Mouse (Mus musculus) cerebellum, postnatal 10 days (tissue): ENCODE measurements around the gene Krt87.

Experiments used
- DNase-seq, 2 experiments: peaks; one replicate each; pipeline ENCODE4 v3.0.0; 2021; ENCODE audit warnings: mixed read lengths in 2 of 2

Krt87 gene

GRCm38 (mm10) chr15:101414807-101415565 is 23.6 kb downstream of the Krt87 start:
- DNase-seq, result peak in 1 of 2 experiments; percentile 19

- DNase-seq, result no peak
These were observed 24.5 kb downstream of the Krt87 start for GRCm38 (mm10) chr15:101413916-101414635.

- DNase-seq, result peak; percentile 20 to 33
These were observed 26.4 kb downstream of the Krt87 start for GRCm38 (mm10) chr15:101412188-101412587.

- DNase-seq, result no peak
These were observed 27.8 kb downstream of the Krt87 start, which contains the start of gene Krt7 for GRCm38 (mm10) chr15:101410775-101411174. Krt7 (plus strand) TSS chr15:101411043.

- DNase-seq, result no peak
These were observed 40.3 kb downstream of the Krt87 start for GRCm38 (mm10) chr15:101398269-101398668.

GRCm38 (mm10) chr15:101397683-101398082 is 40.9 kb downstream of the Krt87 start:
- no peak for DNase-seq

GRCm38 (mm10) chr15:101396921-101397320 is 41.7 kb downstream of the Krt87 start:
- no peak for DNase-seq

- DNase-seq, result no peak
These were observed 42.1 kb downstream of the Krt87 start for GRCm38 (mm10) chr15:101396466-101396865.

GRCm38 (mm10) chr15:101394908-101395307 is 43.7 kb downstream of the Krt87 start:
- peak; percentile 48 to 55 for DNase-seq

GRCm38 (mm10) chr15:101392251-101392650 is 46.4 kb downstream of the Krt87 start:
- no peak for DNase-seq

GRCm38 (mm10) chr15:101390203-101390602 is 48.4 kb downstream of the Krt87 start:
- DNase-seq, result no peak

- DNase-seq, result peak in 1 of 2 experiments; percentile 37
These were observed 50.5 kb downstream of the Krt87 start for GRCm38 (mm10) chr15:101388034-101388541.

GRCm38 (mm10) chr15:101387176-101387575 is 51.4 kb downstream of the Krt87 start:
- peak in 1 of 2 experiments; percentile 42 for DNase-seq

- DNase-seq, result peak; percentile 44
These were observed 53.5 kb downstream of the Krt87 start for GRCm38 (mm10) chr15:101385064-101385463.

GRCm38 (mm10) chr15:101384610-101385009 is 54.0 kb downstream of the Krt87 start:
- no peak for DNase-seq

- peak; percentile 83 to 90 for DNase-seq
These were observed 55.8 kb downstream of the Krt87 start for GRCm38 (mm10) chr15:101382811-101383210.

GRCm38 (mm10) chr15:101381758-101382157 is 56.8 kb downstream of the Krt87 start:
- DNase-seq, result peak; percentile 47 to 52
